Mouse (Mus musculus) kidney, postnatal 36 days (tissue): ENCODE data around the gene Gm21885.

ENCODE experiments used
- DNase-seq, 2 experiments: peaks; one replicate each; pipeline ENCODE4 v3.0.0; 2021 to 2022; ENCODE audit warnings: mixed read lengths in 2 of 2

The Gm21885 gene

DNA sequence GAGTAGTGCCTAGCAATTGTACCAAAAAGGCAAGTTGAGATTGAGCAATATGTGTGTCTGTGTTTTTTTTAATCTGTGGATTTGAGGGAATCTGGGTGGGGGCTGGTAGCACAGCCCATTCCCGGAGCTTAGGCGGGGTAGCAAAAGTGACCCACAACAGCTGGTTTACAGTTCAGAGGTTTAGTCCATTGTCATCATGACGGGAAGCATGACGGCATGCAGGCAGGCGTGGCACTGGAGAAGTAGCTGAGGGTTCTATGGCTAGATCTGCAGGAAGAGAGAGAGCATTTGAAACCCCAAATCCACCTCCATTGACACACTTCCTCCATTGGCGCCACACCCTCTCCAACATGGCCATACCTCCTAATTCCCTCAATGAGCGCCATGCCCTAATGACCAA, 11.8 kb upstream of the Gm21885 start:
- no peak for DNase-seq

DNA sequence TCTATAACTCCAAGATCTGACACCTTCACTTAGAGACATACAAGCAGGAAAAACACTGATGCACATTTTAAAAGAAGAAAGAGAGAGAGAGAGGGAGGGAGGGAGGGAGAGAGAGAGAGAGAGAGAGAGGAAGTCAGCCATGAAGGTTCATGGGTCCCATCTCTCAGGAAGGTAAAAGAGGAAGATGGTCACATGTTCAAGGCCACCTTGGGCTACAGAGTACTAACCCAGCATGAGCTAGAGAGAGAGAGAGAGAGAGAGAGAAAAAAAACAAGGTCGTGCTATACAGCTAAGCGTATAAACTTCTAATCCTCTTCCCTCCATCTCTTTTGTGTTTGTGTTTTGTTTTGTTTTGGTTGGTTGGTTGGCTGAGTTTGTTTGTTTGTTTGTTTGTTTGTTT, 10.7 kb upstream of the Gm21885 start:
- DNase-seq: no peak

DNA sequence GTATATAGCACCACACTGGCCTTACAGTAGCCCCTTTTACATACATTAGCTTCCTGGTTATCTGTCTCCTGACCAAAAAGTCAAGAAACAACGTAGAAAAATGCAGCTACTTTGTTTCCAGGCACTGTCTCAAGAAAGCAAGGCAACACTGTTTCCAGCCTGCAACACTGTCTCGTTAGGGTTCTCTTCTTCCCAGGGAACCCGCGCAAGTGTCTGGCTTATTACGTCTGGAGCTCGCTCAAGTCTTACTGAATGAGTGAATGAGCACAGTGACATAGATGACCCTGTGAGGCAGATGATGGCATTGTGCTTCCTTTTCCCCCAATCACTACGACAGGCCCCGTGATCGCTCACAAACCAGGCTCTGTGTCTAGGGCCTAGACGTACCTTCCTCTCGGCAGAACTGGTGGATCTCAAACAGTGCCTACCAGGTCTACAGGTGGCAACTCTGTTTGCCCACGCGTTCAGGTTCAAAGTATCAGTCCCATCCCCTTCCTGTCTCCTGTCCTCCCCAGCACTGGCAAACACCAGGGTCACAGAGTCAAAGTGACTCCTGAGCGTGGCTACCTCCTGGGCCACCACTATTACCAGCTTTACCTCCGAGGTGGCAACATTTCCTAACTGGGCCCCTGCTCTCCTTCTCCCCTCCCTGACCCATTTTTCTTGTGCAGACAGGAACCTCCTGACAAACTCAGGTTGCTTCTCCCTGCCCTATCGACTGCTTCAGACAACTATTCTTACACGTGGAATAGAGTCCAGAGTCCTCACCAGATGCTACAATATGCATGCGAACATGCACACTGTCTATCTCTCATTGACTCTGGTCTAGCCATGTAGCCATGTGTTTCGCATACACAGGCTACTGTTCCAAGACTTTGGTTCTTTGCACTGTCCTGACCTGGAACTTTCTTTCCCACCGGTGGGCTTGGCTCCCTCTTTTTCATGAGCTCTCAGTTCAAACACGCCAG, 8.4 kb upstream of the Gm21885 start:
- no peak for DNase-seq

DNA sequence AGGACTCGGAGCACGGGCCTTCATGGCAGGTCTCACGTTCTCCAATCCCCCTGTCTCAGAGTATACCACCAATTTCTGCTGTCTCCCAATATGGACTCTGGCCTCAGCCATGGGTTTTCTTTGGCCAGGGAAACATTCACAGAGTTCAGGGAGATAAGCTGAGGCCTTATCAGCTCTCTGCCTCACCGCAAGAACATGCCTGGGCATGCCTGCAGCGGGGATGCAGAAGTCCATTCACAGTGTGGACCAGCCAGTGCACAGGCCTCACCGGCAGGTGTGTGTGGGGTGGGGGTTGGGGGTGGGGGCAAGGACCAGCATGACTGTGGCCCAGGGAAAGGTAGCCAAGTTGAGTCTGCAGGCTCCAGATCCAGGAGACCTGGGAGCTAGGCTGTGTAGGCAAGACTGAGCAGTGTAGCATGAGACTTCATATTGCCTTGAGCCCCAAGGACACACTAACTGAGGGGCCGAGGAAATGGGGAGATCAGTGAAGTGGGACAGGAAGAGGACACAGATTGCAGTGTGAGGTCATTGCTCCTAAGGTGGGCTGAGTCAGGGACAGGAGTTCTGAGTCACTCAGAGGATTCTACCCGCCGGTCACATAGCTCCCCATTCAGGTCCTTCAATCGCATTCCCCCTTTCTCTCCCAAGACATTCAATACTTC, 7.3 kb upstream of the Gm21885 start:
- no peak for DNase-seq

DNA sequence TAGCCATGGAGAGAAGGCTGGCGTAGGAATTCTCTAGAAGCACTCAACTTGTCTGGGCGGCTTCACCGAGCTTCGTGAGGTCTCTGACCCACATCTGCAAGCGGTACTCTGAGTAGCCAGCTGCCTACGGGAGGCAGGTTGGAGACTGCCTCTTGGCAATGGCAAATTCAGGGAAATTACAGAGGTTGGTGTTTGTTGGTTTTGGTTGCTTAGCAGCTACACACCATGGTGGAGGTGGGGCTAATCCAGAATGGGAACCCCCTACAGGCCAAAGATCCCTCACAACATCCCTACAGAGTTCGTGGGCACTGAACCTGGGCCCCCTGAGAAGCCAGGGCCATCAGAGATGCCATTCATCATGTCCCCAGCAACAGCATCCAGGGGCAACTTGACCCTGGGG, 6.4 kb upstream of the Gm21885 start:
- DNase-seq: no peak

DNA sequence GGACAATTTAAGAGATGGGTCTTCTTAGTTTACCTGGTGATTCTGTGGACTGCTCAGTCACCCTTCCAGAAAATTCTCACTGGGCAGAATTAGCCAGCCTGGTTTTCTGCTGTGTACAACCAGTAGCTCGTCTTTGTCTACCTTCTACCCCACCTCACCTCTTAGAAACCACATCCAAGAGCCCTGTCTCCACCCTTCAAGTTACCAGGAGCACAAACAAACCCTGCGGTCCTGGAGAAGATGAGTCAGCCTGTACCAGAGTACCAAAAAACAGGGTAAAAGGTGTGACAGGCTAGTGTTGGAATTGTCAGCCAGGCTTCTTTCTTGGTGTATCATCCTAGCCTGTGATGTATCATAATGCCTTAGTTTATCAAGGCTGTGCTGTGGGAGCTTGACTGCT, 6.0 kb upstream of the Gm21885 start:
- DNase-seq: no peak

DNA sequence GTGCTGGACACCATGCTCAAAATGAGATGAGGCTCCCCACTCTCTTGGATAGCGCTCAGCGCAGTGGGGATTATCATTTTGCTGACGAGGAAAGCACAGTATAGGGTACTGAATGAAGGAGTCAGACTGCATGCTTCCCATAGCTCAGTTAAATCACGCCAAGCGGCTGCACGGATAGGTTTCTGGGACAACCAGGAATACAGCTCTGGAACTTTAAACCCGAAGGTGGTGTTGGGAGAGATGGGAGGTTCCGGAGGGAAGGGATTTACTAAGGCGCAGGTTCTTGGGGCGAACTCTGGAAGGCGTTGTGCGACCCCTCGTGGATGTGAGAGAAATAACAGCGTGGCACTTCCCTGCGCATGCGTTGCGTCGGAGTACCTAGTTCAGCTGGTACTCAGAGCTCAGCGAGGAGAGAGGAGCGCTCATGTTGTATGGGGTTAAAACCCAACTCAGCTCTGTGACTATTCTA, 4.8 kb upstream of the Gm21885 start:
- DNase-seq: peak; percentile 89 to 92

DNA sequence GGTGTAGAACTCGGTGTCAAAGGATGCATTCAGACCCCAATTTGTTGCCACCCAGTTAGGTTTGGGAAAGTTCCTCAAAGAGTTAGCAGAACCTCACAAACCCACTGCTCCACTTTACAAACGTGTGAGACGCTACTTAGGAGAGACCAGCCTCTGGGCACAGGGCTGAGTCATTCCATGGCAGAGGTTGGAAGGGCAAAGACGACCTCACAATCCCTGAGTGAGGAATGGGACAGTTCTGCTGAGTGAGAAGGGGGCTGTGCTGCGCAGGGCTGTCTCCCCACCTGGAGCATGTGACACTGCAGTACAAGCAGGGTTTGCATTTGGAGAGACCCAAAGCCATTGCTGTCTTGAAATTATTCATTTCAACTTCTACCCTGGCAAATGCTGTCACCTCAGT, 618 bp downstream of the Gm21885 start:
- DNase-seq: no peak

DNA sequence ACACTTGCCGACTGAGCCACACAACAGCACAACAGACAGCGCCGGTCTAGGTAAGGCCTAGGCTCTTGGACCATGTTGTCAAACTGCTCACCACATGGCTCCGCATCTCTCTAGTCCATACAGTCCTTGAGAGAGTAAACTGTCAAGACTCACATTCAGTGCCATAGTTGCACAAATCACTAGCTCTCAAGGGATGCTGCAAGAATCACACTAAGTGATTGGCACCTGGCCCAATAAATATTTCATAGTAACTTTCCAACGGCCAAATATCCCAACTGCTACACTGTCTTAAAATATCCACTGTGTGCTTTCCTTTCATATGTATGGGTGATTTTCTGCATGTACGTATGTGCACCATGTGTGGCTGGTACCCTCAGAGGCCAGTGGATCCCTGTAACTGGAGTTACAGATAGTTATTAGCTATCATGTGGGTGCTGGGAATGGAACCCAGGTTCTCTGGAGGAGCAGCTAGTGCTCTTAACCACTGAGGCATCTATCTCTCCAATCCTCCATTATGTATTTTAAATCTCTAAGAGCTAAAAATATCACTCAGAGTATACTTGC, 1.9 kb downstream of the Gm21885 start:
- no peak for DNase-seq

DNA sequence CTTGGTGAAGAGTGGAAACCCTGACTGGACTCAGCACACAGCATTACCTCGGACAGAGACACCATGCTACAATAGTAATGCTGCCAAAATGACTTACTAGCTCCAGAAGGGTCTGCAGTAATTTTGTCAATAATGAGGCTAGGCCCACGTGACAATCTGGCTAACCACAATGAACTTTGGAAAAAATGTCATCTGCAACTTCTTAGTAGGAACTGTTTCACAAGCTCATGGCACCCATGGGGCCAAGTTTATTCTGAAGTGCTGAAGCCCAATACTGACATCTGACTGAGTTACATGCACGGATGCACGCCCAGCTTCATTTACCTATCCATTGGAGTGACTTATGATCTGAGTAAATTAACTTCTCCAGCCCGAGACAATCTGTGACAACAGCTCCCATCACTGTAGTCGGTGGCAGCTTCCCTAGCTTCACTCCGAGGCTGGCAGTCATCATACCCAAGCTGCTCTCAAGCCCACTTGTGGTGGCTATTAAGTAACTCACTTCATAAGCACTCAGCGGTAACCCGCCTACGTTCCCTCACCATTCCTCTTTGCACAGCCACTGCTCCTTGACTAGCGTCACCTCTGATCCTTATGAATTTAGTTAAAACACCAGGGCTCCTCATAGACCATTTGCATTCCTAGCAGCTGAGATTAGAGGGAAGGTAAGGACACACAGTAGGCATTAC, 4.4 kb downstream of the Gm21885 start:
- DNase-seq: no peak

DNA sequence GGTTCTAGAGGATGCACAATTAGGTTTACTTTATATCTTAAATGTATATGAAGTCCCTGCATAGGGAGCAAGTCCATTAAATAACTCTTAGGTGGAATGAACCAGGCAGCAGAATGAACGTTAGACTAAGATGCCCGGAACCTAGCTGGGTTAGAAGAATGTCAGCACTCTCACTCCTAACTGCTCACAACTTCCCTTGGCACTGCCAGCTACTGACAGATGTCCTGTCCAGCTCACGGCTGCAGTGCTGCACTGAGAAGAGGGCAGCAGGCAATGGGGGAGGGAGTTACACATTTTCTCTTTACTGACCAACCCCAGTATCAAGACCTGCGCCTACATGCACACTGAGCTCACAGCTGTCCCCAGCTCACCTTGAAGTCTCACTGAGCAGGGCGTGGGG, 5.4 kb downstream of the Gm21885 start:
- DNase-seq: no peak

DNA sequence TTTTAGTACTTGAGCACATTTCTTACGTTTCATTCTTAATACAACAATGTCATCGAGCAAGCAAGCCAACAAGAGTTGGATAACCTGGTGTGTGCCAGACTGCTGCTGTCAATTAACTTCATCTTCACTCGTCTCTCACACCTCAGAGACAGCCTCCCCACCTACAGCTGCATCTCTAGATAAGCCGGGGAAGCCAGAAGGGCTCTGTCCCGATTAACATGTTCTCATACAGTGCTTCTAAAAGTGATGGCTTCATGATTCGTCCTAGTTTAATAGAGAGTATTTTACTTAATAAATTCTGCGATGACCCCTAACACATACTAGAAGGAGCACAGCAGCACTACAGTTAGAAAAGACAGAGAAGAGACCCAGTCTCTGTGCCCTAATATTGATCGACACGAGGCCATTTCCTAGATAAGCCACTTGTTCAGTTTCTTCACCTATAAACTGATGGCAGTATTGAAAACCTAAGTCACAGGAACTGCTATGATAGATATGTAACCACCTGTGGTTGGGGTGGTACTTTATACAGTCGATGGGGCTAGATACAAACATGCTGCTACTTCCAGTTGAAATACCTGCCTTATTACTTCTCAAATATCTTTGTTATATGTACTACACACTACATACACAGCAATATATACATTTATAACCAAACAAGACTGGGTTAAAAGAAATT, 8.5 kb downstream of the Gm21885 start:
- DNase-seq: no peak

DNA sequence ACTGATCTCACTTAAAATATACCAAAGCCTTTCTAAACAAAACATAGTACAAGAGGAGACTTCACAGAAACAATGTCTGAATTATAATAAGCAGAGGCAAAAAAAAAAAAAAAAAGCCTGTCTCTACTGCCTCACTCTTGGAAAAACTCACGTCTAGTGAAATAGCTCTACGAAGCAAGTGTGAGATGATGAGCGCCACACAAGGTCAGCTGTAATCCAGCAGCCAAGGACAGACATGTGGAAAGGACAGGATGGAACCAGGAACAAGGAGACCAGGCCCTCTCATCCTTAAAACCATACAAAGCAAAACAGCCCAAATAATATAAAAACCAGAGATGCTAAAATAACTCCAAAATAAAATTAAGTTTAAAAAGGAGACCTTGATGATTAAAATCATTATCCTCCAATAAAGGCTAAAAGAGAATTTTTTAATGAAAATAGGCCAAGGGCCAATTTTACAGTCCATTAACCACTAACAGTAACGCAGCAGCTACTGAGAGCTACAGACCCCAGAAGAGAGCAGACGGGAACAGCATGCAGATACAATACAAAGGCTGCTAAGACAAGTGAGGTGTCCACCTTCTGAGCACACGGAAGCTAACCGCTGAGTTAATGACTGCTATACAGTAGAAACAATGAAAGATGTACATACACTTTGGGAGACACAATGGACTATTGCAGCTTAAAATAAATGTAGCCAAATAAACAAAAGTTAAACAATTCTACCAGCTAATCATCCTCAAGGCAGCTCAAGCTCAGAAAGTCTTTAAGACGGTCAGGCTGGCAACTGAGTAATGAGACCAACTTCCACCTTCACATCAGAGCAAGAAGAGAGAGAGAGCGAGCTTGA, 13.5 kb downstream of the Gm21885 start:
- no peak for DNase-seq

DNA sequence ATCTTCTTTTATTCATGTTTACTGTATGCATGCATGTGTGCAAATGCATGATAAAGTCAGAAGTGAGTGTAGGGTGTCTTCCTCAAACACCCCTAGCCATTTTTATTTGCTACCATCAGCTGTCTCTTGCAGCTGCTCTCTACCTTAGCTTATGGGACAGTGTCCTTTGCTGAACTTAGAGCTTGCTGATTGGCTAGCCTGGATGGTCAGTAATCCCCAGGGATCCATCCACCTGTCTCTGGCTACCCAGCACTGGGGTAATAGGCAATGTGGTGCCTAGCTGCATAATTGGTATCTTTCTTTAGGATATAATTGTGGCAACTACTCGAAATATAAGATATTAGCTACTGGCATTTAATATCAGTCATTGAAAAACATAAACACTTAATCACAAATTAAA, 31.1 kb downstream of the Gm21885 start:
- no peak for DNase-seq

DNA sequence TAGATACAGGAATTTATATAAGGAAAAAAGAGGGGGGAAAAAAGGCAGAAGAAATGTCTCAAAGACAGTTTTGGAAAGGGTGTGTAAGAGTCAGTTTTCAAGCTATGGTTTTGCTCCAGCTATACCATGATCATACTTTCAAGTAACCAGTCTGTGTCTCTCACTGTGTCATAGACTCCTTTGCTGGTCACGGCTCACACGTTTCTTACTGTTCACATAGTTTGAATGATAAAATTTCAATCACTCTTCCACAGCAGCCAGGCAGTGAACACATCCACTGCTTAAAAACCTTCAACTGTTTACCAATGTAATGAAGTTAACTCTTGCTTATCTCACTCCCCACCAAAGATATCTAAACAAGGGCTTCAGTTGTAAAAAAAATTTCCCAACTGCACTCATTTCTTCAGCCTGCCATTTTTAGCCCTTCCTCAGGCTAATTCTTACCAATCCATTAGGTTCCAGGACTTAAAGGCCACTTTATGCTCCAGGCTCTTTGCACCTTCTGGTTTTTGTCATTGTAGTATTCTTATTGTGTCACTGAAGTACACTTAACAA, 32.5 kb downstream of the Gm21885 start:
- no peak for DNase-seq

DNA sequence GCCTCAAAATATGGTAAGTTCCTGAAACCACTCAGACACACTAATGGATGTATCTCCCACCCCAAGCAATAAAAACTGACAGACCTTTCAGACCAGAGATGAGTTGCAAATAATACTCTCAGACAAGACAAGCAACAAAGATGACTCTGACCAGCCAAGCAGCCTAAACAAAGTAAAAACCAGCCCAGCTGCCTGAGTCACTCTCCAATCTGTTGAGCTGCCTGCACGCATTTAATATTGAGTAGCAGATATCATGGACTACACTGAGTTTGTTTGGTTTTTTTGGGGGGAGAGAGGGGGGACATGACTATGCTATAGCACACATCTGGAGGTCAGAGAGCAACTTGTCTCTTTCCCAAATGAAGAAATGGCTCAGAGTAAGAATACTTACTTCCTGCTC, 33.6 kb downstream of the Gm21885 start:
- no peak for DNase-seq

DNA sequence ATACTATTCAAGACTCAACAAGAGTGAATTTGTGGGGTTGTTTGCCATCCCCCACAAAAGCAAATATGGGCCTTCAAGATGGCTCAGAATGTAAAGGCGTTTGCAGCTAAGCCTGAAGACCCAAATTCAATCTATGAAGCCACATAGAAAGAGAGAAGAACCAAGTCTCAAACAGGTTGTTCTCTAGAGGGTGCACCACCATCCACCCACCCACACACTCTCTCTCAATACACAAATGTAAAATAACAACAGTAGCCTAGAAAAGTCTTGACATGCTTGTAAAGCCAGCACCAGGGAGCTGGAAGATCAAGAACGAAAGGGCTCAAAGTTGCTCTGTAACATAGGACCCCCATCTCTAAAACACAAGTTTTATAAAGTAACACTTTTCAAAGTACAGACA, 34.9 kb downstream of the Gm21885 start:
- DNase-seq: no peak

DNA sequence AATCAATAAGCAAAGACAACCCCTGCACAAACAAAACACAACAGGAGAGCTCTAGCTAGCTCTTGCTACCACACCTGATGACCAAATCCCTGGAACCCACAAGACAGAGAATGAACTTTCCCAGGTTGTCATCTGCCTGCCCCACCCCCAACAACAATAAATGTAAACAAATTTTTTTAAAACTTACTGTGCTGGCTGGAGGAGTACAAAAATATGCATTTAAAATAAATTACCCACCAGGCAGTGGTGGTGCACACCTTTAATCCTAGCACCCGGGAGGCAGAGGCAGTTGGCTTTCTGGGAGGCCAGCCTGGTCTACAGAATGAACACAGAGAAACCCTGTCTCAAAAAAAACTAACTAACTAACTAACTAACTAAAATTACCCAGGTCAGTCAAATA, 35.3 kb downstream of the Gm21885 start:
- DNase-seq: no peak

DNA sequence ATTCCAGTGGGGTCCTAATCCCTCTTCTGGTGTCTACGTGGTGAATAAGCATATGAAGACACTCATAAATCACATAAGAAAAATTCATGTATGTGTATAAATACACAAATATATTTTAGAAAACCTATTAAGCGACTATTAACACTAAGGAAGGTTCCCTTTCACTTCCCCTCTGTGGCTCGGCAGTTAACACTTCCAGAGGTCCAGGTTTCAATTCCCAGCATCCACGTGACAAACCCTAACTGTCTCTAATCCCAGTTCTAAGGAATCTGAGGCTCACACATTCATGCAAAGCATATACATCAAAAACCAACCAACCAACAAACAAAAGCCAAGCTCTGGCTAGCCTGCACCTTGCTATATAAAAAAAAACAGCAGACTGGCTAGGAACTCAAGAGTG, 35.8 kb downstream of the Gm21885 start:
- no peak for DNase-seq

DNA sequence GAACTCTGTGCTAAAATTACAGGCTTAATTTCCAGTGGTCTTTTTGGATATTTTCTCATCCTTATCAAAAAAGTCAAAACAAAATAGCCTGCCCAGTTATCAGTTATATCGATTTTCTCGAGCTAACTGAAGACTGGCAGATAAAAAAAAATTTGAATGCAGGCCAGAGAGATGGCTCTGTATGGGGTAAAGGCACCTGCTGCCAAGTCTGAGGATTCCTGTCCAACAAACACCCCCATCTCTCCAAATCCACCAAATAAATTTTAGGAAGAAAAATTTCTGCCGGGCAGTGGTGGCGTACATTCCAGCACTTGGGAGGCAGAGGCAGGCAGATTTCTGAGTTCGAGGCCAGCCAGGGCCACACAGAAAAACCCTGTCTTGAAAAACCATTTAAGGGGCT, 36.4 kb downstream of the Gm21885 start:
- no peak for DNase-seq
